Mouse (Mus musculus): Measurements from ENCODE around the gene Nek7. TPM values are rescaled to one million over a fixed set of nuclear protein-coding genes. Genes with fewer than 3 reads are reported as not detected.

Nek7 gene
- polyA plus RNA-seq, 1 experiment from 2014 or later: 24.3 TPM

GRCm38 (mm10) chr1:138628486-138628885 lies 8.5 kb upstream of the Nek7 start:
- DNase-seq (no peak), ATAC-seq (ENCODE audit: low FRiP score, low TSS enrichment) (no peak)
- H3K9me3 ChIP-seq (ENCODE audit: control insufficient read depth, low read length): no peaks in the 10 kb centered on the region
- H3K27ac ChIP-seq (replicated peaks; ENCODE audit: low read depth, low read length): no peak overlapping the region
- H3K4me1 ChIP-seq (ENCODE audit: control insufficient read depth, insufficient read depth, low read length): no peaks in the 10 kb centered on the region
- no peaks in the 10 kb centered on the region for H3K27me3 ChIP-seq (ENCODE audit: control insufficient read depth, insufficient read depth, low read length)
- H3K9ac ChIP-seq (replicated peaks; ENCODE audit: low read length): no peak overlapping the region
- no peak overlapping the region for H3K4me3 ChIP-seq (replicated peaks; ENCODE audit: low read depth, low read length)
- H3K36me3 ChIP-seq (ENCODE audit: control insufficient read depth, insufficient read depth, low read length): no peaks in the 10 kb centered on the region
- WGBS: 90% methylated on average over 3 of the region's 3 CpGs
- no peak overlapping the region for H3K4me2 ChIP-seq (ENCODE audit: low read length)

GRCm38 (mm10) chr1:138627804-138628203 lies 7.9 kb upstream of the Nek7 start:
- ATAC-seq (ENCODE audit: low FRiP score, low TSS enrichment): no peak
- Histone ChIP-seq H3K9ac (replicated peaks; ENCODE audit: low read length) (no peak overlapping the region), H3K27ac (replicated peaks; ENCODE audit: low read depth, low read length) (no peak overlapping the region), H3K4me1 (ENCODE audit: control insufficient read depth, insufficient read depth, low read length) (no peaks in the 10 kb centered on the region), H3K27me3 (ENCODE audit: control insufficient read depth, insufficient read depth, low read length) (no peaks in the 10 kb centered on the region), H3K9me3 (ENCODE audit: control insufficient read depth, low read length) (no peaks in the 10 kb centered on the region), H3K4me2 (ENCODE audit: low read length) (no peak overlapping the region), H3K4me3 (replicated peaks; ENCODE audit: low read depth, low read length) (no peak overlapping the region), H3K36me3 (ENCODE audit: control insufficient read depth, insufficient read depth, low read length) (no peaks in the 10 kb centered on the region)
- WGBS: 79% methylated on average over 3 of the region's 3 CpGs
- DNase-seq: no peak

GRCm38 (mm10) chr1:138626288-138626687 lies 6.3 kb upstream of the Nek7 start:
- H3K36me3 ChIP-seq (ENCODE audit: control insufficient read depth, insufficient read depth, low read length): no peaks in the 10 kb centered on the region
- H3K4me3 ChIP-seq (replicated peaks; ENCODE audit: low read depth, low read length): no peak overlapping the region
- no peak overlapping the region for H3K4me2 ChIP-seq (ENCODE audit: low read length)
- no peaks in the 10 kb centered on the region for H3K9me3 ChIP-seq (ENCODE audit: control insufficient read depth, low read length)
- no peak for DNase-seq
- H3K4me1 ChIP-seq (ENCODE audit: control insufficient read depth, insufficient read depth, low read length): no peaks in the 10 kb centered on the region
- WGBS: 81% methylated on average over 3 of the region's 3 CpGs
- H3K27ac ChIP-seq (replicated peaks; ENCODE audit: low read depth, low read length): no peak overlapping the region
- no peak overlapping the region for H3K9ac ChIP-seq (replicated peaks; ENCODE audit: low read length)
- ATAC-seq (ENCODE audit: low FRiP score, low TSS enrichment): no peak
- no peaks in the 10 kb centered on the region for H3K27me3 ChIP-seq (ENCODE audit: control insufficient read depth, insufficient read depth, low read length)

GRCm38 (mm10) chr1:138623870-138624269 lies 3.9 kb upstream of the Nek7 start:
- Histone ChIP-seq H3K27ac (replicated peaks; ENCODE audit: low read depth, low read length) (no peak overlapping the region), H3K4me1 (ENCODE audit: control insufficient read depth, insufficient read depth, low read length) (0 out of 2 replicates have a peak, but pooled peaks cover under 1% of the 10 kb centered on the region), H3K4me2 (ENCODE audit: low read length) (no peak overlapping the region), H3K36me3 (ENCODE audit: control insufficient read depth, insufficient read depth, low read length) (no peaks in the 10 kb centered on the region), H3K9me3 (ENCODE audit: control insufficient read depth, low read length) (no peaks in the 10 kb centered on the region), H3K27me3 (ENCODE audit: control insufficient read depth, insufficient read depth, low read length) (no peaks in the 10 kb centered on the region), H3K4me3 (replicated peaks; ENCODE audit: low read depth, low read length) (no peak overlapping the region), H3K9ac (replicated peaks; ENCODE audit: low read length) (no peak overlapping the region)
- ATAC-seq (ENCODE audit: low FRiP score, low TSS enrichment) (no peak), DNase-seq (no peak)
- WGBS: 49% methylated on average over 1 of the region's 1 CpGs

- WGBS: 82% methylated on average over 5 of the region's 5 CpGs
- DNase-seq (no peak), ATAC-seq (ENCODE audit: low FRiP score, low TSS enrichment) (no peak)
- Histone ChIP-seq H3K9ac (replicated peaks; ENCODE audit: low read length) (no peak overlapping the region), H3K36me3 (ENCODE audit: control insufficient read depth, insufficient read depth, low read length) (no peaks in the 10 kb centered on the region), H3K4me1 (ENCODE audit: control insufficient read depth, insufficient read depth, low read length) (0 out of 2 replicates have a peak, but pooled peaks cover 4% of the 10 kb centered on the region), H3K9me3 (ENCODE audit: control insufficient read depth, low read length) (no peaks in the 10 kb centered on the region), H3K4me3 (replicated peaks; ENCODE audit: low read depth, low read length) (no peak overlapping the region), H3K4me2 (ENCODE audit: low read length) (no peak overlapping the region), H3K27ac (replicated peaks; ENCODE audit: low read depth, low read length) (no peak overlapping the region), H3K27me3 (ENCODE audit: control insufficient read depth, insufficient read depth, low read length) (no peaks in the 10 kb centered on the region)
Observed at GRCm38 (mm10) chr1:138622831-138623230, 2.9 kb upstream of the Nek7 start.

- H3K9ac ChIP-seq (replicated peaks; ENCODE audit: low read length): no peak overlapping the region
- H3K27ac ChIP-seq (replicated peaks; ENCODE audit: low read depth, low read length): no peak overlapping the region
- H3K9me3 ChIP-seq (ENCODE audit: control insufficient read depth, low read length): no peaks in the 10 kb centered on the region
- no peak overlapping the region for H3K4me2 ChIP-seq (ENCODE audit: low read length)
- WGBS: 83% methylated on average over 3 of the region's 3 CpGs
- ATAC-seq (ENCODE audit: low FRiP score, low TSS enrichment): no peak
- no peaks in the 10 kb centered on the region for H3K27me3 ChIP-seq (ENCODE audit: control insufficient read depth, insufficient read depth, low read length)
- DNase-seq: no peak
- H3K4me1 ChIP-seq (ENCODE audit: control insufficient read depth, insufficient read depth, low read length): 0 out of 2 replicates have a peak, but pooled peaks cover 4% of the 10 kb centered on the region
- no peak overlapping the region for H3K4me3 ChIP-seq (replicated peaks; ENCODE audit: low read depth, low read length)
- no peaks in the 10 kb centered on the region for H3K36me3 ChIP-seq (ENCODE audit: control insufficient read depth, insufficient read depth, low read length)
Observed at GRCm38 (mm10) chr1:138622431-138622830, 2.5 kb upstream of the Nek7 start.

GRCm38 (mm10) chr1:138619114-138619971 lies 598 bp downstream of the Nek7 start:
- H3K4me1 ChIP-seq (ENCODE audit: control insufficient read depth, insufficient read depth, low read length): 0 out of 2 replicates have a peak, but pooled peaks cover 4% of the 10 kb centered on the region
- WGBS: under 1% methylated on average over 83 of the region's 83 CpGs
- peak; percentile 95 for ATAC-seq (ENCODE audit: low FRiP score, low TSS enrichment)

GRCm38 (mm10) chr1:138618012-138618354 lies 2.0 kb downstream of the Nek7 start:
- peak overlapping the region; percentile 28; the same call in 1 of the 2 replicates for H3K27ac ChIP-seq (replicated peaks; ENCODE audit: low read depth, low read length)
- ATAC-seq (ENCODE audit: low FRiP score, low TSS enrichment): peak; percentile 73
- DNase-seq: peak; percentile 83
- peak overlapping the region; percentile 94 for H3K4me3 ChIP-seq (replicated peaks; ENCODE audit: low read depth, low read length)
- peak overlapping the region; percentile 84 for H3K4me2 ChIP-seq (ENCODE audit: low read length)
- no peaks in the 10 kb centered on the region for H3K36me3 ChIP-seq (ENCODE audit: control insufficient read depth, insufficient read depth, low read length)
- 3% methylated on average over 11 of the region's 11 CpGs for WGBS
- no peaks in the 10 kb centered on the region for H3K27me3 ChIP-seq (ENCODE audit: control insufficient read depth, insufficient read depth, low read length)
- H3K4me1 ChIP-seq (ENCODE audit: control insufficient read depth, insufficient read depth, low read length): 0 out of 2 replicates have a peak, but pooled peaks cover 4% of the 10 kb centered on the region
- peak overlapping the region; percentile 32; the same call in 1 of the 2 replicates for H3K9ac ChIP-seq (replicated peaks; ENCODE audit: low read length)
- no peaks in the 10 kb centered on the region for H3K9me3 ChIP-seq (ENCODE audit: control insufficient read depth, low read length)

More at GRCm38 (mm10) chr1:138619114-138619971, 598 bp downstream of the Nek7 start:
- Histone ChIP-seq H3K4me2 (ENCODE audit: low read length) (peak overlapping the region; percentile 84), H3K27ac (replicated peaks; ENCODE audit: low read depth, low read length) (peak overlapping the region; percentile 83), H3K9ac (replicated peaks; ENCODE audit: low read length) (peak overlapping the region; percentile 69), H3K36me3 (ENCODE audit: control insufficient read depth, insufficient read depth, low read length) (no peaks in the 10 kb centered on the region), H3K4me3 (replicated peaks; ENCODE audit: low read depth, low read length) (peak overlapping the region; percentile 94), H3K27me3 (ENCODE audit: control insufficient read depth, insufficient read depth, low read length) (no peaks in the 10 kb centered on the region), H3K9me3 (ENCODE audit: control insufficient read depth, low read length) (no peaks in the 10 kb centered on the region)
- DNase-seq: peak; percentile 97

Measured in midbrain, embryonic 14.5 days (tissue).